In genomic region chr10:81465265-81465645, GRCm38 (mm10) we compare ENCODE assay signal across 9 mouse cellular contexts. TPM values are rescaled to one million over a fixed set of nuclear protein-coding genes. Genes with fewer than 3 reads are reported as not detected.
DNase-seq lines count a peak whose midpoint lies in the region; ATAC-seq and TF ChIP-seq lines count a peak whose summit lies in the region.
"Had no signal": no experiment of that assay in that cellular context is flagged by ENCODE, and none has a peak within 500 bp of the region (broad histone marks: within the 10 kb centered on the region; RNA-seq: fewer than 3 reads in every experiment).

No protein-coding gene starts in this region.

- no peak overlapping the region for H3K4me2 ChIP-seq in heart, embryonic 15.5 days
- H3K4me2 ChIP-seq in neural tube, embryonic 15.5 days: no peak overlapping the region

- no peak overlapping the region for H3K27ac ChIP-seq in heart, embryonic 15.5 days
- H3K27ac ChIP-seq in limb, embryonic 10.5 days: no peak overlapping the region
- no peak overlapping the region for H3K27ac ChIP-seq in neural tube, embryonic 15.5 days (replicated peaks)
- H3K27ac ChIP-seq in layer of hippocampus, adult 2 months: no peak overlapping the region

- intact Hi-C loops in heart, postnatal 14 days (cut with DNase I): no loop called here

- no peak for TF ChIP-seq CTCF in layer of hippocampus, adult 2 months (conservative IDR thresholded peaks at IDR 0.05)

- no peak overlapping the region for H3K9ac ChIP-seq in heart, embryonic 15.5 days
- no peak overlapping the region for H3K9ac ChIP-seq in neural tube, embryonic 15.5 days (replicated peaks)

- DNase-seq in heart, postnatal 14 days: no peak
- peak; percentile 18 for DNase-seq in urinary bladder, adult 2 months (ENCODE audit: low spot score)
- no peak for DNase-seq in urinary bladder, postnatal 10 days (ENCODE audit: low spot score)
- DNase-seq in limb, embryonic 10.5 days (ENCODE audit: low spot score): peak; percentile 31
- no peak for DNase-seq in adrenal gland, adult 18-20 months (ENCODE audit: low spot score in 2 of 2)
- no peak for DNase-seq in layer of hippocampus, adult 2 months (ENCODE audit: low spot score in 2 of 2)

- H3K27me3 ChIP-seq in heart, embryonic 15.5 days: peaks cover 98% of the 10 kb centered on the region
- peaks cover 98% of the 10 kb centered on the region for H3K27me3 ChIP-seq in limb, embryonic 10.5 days (ENCODE audit: low read depth, poor library complexity, severe bottlenecking)
- H3K27me3 ChIP-seq in neural tube, embryonic 15.5 days (replicated peaks): peaks cover 67% of the 10 kb centered on the region

- peaks cover 14% of the 10 kb centered on the region for H3K4me1 ChIP-seq in heart, embryonic 15.5 days (replicated peaks)
- peaks cover 35% of the 10 kb centered on the region for H3K4me1 ChIP-seq in limb, embryonic 10.5 days
- peaks cover 14% of the 10 kb centered on the region for H3K4me1 ChIP-seq in neural tube, embryonic 15.5 days

- 5% methylated on average over 5 of the region's 5 CpGs for WGBS in heart, embryonic 15.5 days
- 4% methylated on average over 5 of the region's 5 CpGs for WGBS in limb, embryonic 10.5 days
- WGBS in neural tube, embryonic 15.5 days: 7% methylated on average over 5 of the region's 5 CpGs

- no peaks in the 10 kb centered on the region for H3K9me3 ChIP-seq in heart, embryonic 15.5 days (replicated peaks)
- H3K9me3 ChIP-seq in limb, embryonic 10.5 days (replicated peaks): no peaks in the 10 kb centered on the region
- no peaks in the 10 kb centered on the region for H3K9me3 ChIP-seq in neural tube, embryonic 15.5 days (replicated peaks)

- H3K4me3 ChIP-seq in heart, embryonic 15.5 days: no peak overlapping the region
- no peak overlapping the region for H3K4me3 ChIP-seq in limb, embryonic 10.5 days
- no peak overlapping the region for H3K4me3 ChIP-seq in neural tube, embryonic 15.5 days (replicated peaks)
- no peak overlapping the region for H3K4me3 ChIP-seq in layer of hippocampus, adult 2 months

- H3K36me3 ChIP-seq in heart, embryonic 15.5 days: no peaks in the 10 kb centered on the region
- no peaks in the 10 kb centered on the region for H3K36me3 ChIP-seq in limb, embryonic 10.5 days
- H3K36me3 ChIP-seq in neural tube, embryonic 15.5 days: peaks cover 54% of the 10 kb centered on the region

- ATAC-seq in heart, embryonic 15.5 days (replicated peaks; ENCODE audit: insufficient number of reproducible peaks, insufficient read depth, low FRiP score, low read depth): peak; percentile 20; the same call in 1 of the 2 replicates
- ATAC-seq in neural tube, embryonic 15.5 days (ENCODE audit: low FRiP score): 0 out of 2 replicates have a peak, but pooled peaks have one; percentile 3

RNA-seq across cellular contexts. Expression of gene Nfic, which starts 9.8 kb away (rescaled TPM):
- polyA plus RNA-seq in heart, embryonic 15.5 days (2015; fragmentation: Nextera tagmentation; extraction: Ambion mirVana): 60.9 and 71.2 TPM in 2 replicates
- 100 to 1,000 TPM; 133 TPM for total RNA-seq in heart, postnatal 14 days (2021)
- polyA plus RNA-seq in urinary bladder, adult 2 months (2012; rRNA removed): 28.4 and 67.0 TPM in 2 replicates
- polyA plus RNA-seq in limb, embryonic 10.5 days (2016; fragmentation: Nextera tagmentation; extraction: Ambion mirVana): 9.3 and 19.8 TPM in 2 replicates
- 35.0 and 35.8 TPM in 2 replicates for polyA plus RNA-seq in neural tube, embryonic 15.5 days (2015; fragmentation: Nextera tagmentation; extraction: Ambion mirVana)
- 10 to 100 TPM; 69.1 to 78.7 TPM for total RNA-seq in adrenal gland, adult 18-20 months (2021)
- 10 to 100 TPM; 60.0 to 60.1 TPM for total RNA-seq in layer of hippocampus, adult 2 months (2021)

RNA-seq across cellular contexts. Expression of gene Celf5, which starts 17.3 kb away (rescaled TPM):
- 0.08 and 0.41 TPM in 2 replicates for polyA plus RNA-seq in heart, embryonic 15.5 days (2015; fragmentation: Nextera tagmentation; extraction: Ambion mirVana)
- under 1 TPM; 0.15 to 0.19 TPM for total RNA-seq in heart, postnatal 14 days (2021)
- polyA plus RNA-seq in urinary bladder, adult 2 months (2012; rRNA removed): 0.44 and 0.49 TPM in 2 replicates
- 0.24 and 0.48 TPM in 2 replicates for polyA plus RNA-seq in limb, embryonic 10.5 days (2016; fragmentation: Nextera tagmentation; extraction: Ambion mirVana)
- polyA plus RNA-seq in neural tube, embryonic 15.5 days (2015; fragmentation: Nextera tagmentation; extraction: Ambion mirVana): 54.8 and 62.5 TPM in 2 replicates
- under 1 TPM; 0.42 to 0.50 TPM for total RNA-seq in adrenal gland, adult 18-20 months (2021)
- 100 to 1,000 TPM; 286 to 287 TPM for total RNA-seq in layer of hippocampus, adult 2 months (2021)
- total RNA-seq: neutrophil, adult 5-6 weeks had no signal

RNA-seq across cellular contexts. Expression of gene Ncln, which starts 30.9 kb away (rescaled TPM):
- polyA plus RNA-seq in heart, embryonic 15.5 days (2015; fragmentation: Nextera tagmentation; extraction: Ambion mirVana): 43.6 and 63.4 TPM in 2 replicates
- total RNA-seq in heart, postnatal 14 days (2021): 10 to 100 TPM; 55.4 to 62.0 TPM
- 79.9 and 89.6 TPM in 2 replicates for polyA plus RNA-seq in urinary bladder, adult 2 months (2012; rRNA removed)
- 100 and 102 TPM in 2 replicates for polyA plus RNA-seq in limb, embryonic 10.5 days (2016; fragmentation: Nextera tagmentation; extraction: Ambion mirVana)
- polyA plus RNA-seq in neural tube, embryonic 15.5 days (2015; fragmentation: Nextera tagmentation; extraction: Ambion mirVana): 68.5 and 70.3 TPM in 2 replicates
- total RNA-seq in adrenal gland, adult 18-20 months (2021): 100 to 1,000 TPM; 106 to 118 TPM
- 10 to 100 TPM; 83.1 to 93.5 TPM for total RNA-seq in layer of hippocampus, adult 2 months (2021)

RNA-seq across cellular contexts. Expression of gene S1pr4, which starts 34.7 kb away (rescaled TPM):
- polyA plus RNA-seq in heart, embryonic 15.5 days (2015; fragmentation: Nextera tagmentation; extraction: Ambion mirVana): 0.47 and 1.5 TPM in 2 replicates
- total RNA-seq in heart, postnatal 14 days (2021): 1 to 10 TPM in 1 of 2 experiments, under 1 TPM in 1; 0.96 to 1.2 TPM
- polyA plus RNA-seq in urinary bladder, adult 2 months (2012; rRNA removed): 2.2 and 2.3 TPM in 2 replicates
- 0.34 and 0.39 TPM in 2 replicates for polyA plus RNA-seq in limb, embryonic 10.5 days (2016; fragmentation: Nextera tagmentation; extraction: Ambion mirVana)
- 0.69 and 2.1 TPM in 2 replicates for polyA plus RNA-seq in neural tube, embryonic 15.5 days (2015; fragmentation: Nextera tagmentation; extraction: Ambion mirVana)
- 1 to 10 TPM; 1.3 to 1.4 TPM for total RNA-seq in adrenal gland, adult 18-20 months (2021)
- total RNA-seq in layer of hippocampus, adult 2 months (2021): under 1 TPM; 0.39 to 0.95 TPM

RNA-seq across cellular contexts. Expression of gene Gna15, which starts 58.8 kb away (rescaled TPM):
- polyA plus RNA-seq in heart, embryonic 15.5 days (2015; fragmentation: Nextera tagmentation; extraction: Ambion mirVana): 0.64 and 1.6 TPM in 2 replicates
- under 1 TPM; 0.73 to 0.76 TPM for total RNA-seq in heart, postnatal 14 days (2021)
- polyA plus RNA-seq in urinary bladder, adult 2 months (2012; rRNA removed): 16.1 and 16.2 TPM in 2 replicates
- 0.80 and 2.0 TPM in 2 replicates for polyA plus RNA-seq in limb, embryonic 10.5 days (2016; fragmentation: Nextera tagmentation; extraction: Ambion mirVana)
- 1.7 and 2.6 TPM in 2 replicates for polyA plus RNA-seq in neural tube, embryonic 15.5 days (2015; fragmentation: Nextera tagmentation; extraction: Ambion mirVana)
- total RNA-seq in adrenal gland, adult 18-20 months (2021): 1 to 10 TPM; 1.7 to 2.6 TPM
- 1 to 10 TPM; 1.9 to 2.5 TPM for total RNA-seq in layer of hippocampus, adult 2 months (2021)

Comparison
In these comparisons a context has a peak if more than half of its experiments do, and no peak if none do; other contexts are left out.
1. DNase-seq: peak in urinary bladder, adult 2 months (single experiment) and limb, embryonic 10.5 days (single experiment); none in heart, postnatal 14 days (0 of 2), urinary bladder, postnatal 10 days (single experiment), adrenal gland, adult 18-20 months (0 of 2) and layer of hippocampus, adult 2 months (0 of 2).
2. RNA of gene Celf5, which starts 17.3 kb away (polyA plus RNA-seq): 54.8 to 62.5 TPM in neural tube, embryonic 15.5 days; 0.24 to 0.48 TPM in limb, embryonic 10.5 days, 0.44 to 0.49 TPM in urinary bladder, adult 2 months and 0.08 to 0.41 TPM in heart, embryonic 15.5 days; every median in the first group is over 10 times any median in the second.